Mouse (Mus musculus): ENCODE results near the gene Mroh2a. TPM values are rescaled to one million over a fixed set of nuclear protein-coding genes. Genes with fewer than 3 reads are reported as not detected.

Mroh2a gene
- total RNA-seq, 1 experiment: 0.76 TPM

DNA sequence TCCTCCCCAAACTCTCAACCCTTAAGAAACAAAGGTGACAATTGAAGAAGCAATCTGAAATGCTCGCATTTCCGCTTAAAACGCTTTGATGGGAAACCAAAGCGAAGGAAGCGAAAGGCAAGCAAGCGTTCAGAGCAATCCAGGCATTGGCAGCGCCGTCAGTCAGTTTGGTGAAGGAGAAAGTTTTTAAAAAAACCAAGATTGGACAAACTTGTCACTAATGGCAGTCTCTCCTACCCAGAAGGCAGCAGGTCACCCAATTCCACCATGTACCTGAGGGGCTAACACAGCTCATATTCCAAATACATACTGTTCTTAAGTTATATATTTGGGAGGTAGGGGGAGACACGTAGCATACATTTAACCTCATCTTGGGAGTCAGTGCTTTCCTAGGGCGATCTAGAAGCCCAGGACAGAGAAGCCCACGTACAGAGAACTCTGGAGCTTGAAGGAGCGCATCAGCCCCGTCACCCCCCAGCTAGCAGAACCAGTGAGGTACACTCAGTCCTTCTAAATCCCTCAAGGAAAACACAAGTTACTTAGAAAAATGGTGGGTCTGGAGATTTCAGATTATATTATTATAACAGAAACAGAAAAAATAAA lies 48.4 kb downstream of the Mroh2a start:
- Histone ChIP-seq H3K4me3 (ENCODE audit: insufficient read depth in 1 of 2, low read depth in 1 of 2, low read length in 2 of 2, poor library complexity in 1 of 2, severe bottlenecking in 1 of 2) (no peak overlapping the region), H3K27ac (ENCODE audit: insufficient read depth, low read depth, low read length, poor library complexity, severe bottlenecking) (no peak overlapping the region), H3K4me1 (ENCODE audit: control insufficient read depth in 2 of 2, insufficient read depth in 2 of 2, low read length in 2 of 2, poor library complexity in 1 of 2) (peaks cover 4 to 6% of the 10 kb centered on the region in 2 experiments; a peak in 2 of 4 replicates), H3K9me3 (ENCODE audit: control insufficient read depth, insufficient read depth, low read depth, low read length) (0 out of 2 replicates have a peak, but pooled peaks cover 2% of the 10 kb centered on the region), H3K9ac (ENCODE audit: insufficient read depth, low read depth, low read length, poor library complexity, severe bottlenecking) (no peak overlapping the region), H3K36me3 (ENCODE audit: control insufficient read depth, insufficient read depth, low read length, poor library complexity, severe bottlenecking) (peaks cover 49% of the 10 kb centered on the region)
- TF ChIP-seq ZNF384 (IDR thresholded peaks at IDR 0.05; ENCODE audit: low read depth, low read length): no peak
- in situ Hi-C loops (cut with MboI; ENCODE audit: low sequenced_read_pairs in 2 of 2, unreplicated experiment in 2 of 2): no loop called here
- DNase-seq (ENCODE audit: low read depth, low spot score): no peak

DNA sequence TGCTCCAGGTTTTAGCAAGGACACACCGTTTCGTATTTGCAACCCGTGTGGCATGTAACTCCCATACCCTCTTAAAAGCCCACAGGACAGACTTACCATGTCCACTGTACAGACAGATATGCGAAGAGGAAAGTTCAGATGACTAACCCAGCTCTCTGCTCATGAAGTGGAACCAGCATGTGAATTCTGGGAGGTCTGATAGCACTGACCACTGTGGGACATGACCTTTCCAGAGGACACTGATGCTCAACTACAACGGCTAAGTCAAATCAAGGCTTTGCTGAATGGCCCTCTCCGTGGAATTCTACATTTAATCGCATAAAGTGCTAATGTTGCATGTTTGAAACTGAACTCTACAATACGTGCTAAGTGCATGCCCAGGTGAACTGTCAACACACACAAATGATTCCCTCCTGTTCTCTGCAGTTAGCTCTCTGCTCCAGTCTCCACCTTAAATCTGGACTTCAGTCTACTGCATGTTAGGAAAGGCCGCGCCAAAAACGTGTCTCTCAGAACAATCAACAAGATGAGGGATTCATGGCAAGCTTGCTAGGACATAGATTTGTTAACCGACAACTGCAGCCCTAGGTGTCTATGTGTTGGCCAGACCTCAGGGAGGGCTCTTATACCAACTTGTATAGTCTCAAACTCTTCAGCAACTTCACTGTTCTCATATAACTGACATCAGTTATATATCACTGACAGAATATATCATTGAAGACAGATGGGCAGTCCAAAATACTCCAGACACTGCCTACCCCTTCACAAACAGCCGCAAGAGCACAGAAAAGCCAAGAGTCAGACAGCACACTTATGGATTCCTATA lies 49.1 kb downstream of the Mroh2a start:
- in situ Hi-C loops (cut with MboI; ENCODE audit: low sequenced_read_pairs in 2 of 2, unreplicated experiment in 2 of 2): no loop called here
- H3K36me3 ChIP-seq (ENCODE audit: control insufficient read depth, insufficient read depth, low read length, poor library complexity, severe bottlenecking): peaks cover 45% of the 10 kb centered on the region
- TF ChIP-seq MAFK (IDR thresholded peaks at IDR 0.05; ENCODE audit: insufficient read depth, low read depth, low read length): no peak
- no peak for TF ChIP-seq ZNF384 (IDR thresholded peaks at IDR 0.05; ENCODE audit: low read depth, low read length)
- TF ChIP-seq CHD2 (IDR thresholded peaks at IDR 0.05; ENCODE audit: low read depth, low read length): no peak
- H3K4me3 ChIP-seq (ENCODE audit: insufficient read depth in 1 of 2, low read depth in 1 of 2, low read length in 2 of 2, poor library complexity in 1 of 2, severe bottlenecking in 1 of 2): peak overlapping the region; percentile 87 to 89
- DNase-seq (ENCODE audit: low read depth, low spot score): no peak
- peak overlapping the region; percentile 93; the same call in 1 of the 2 replicates for H3K9ac ChIP-seq (ENCODE audit: insufficient read depth, low read depth, low read length, poor library complexity, severe bottlenecking)
- 0 out of 2 replicates have a peak, but pooled peaks cover 2% of the 10 kb centered on the region for H3K9me3 ChIP-seq (ENCODE audit: control insufficient read depth, insufficient read depth, low read depth, low read length)
- H3K4me1 ChIP-seq (ENCODE audit: control insufficient read depth in 2 of 2, insufficient read depth in 2 of 2, low read length in 2 of 2, poor library complexity in 1 of 2): peaks cover 4 to 6% of the 10 kb centered on the region in 2 experiments; a peak in 2 of 4 replicates
- H3K27ac ChIP-seq (ENCODE audit: insufficient read depth, low read depth, low read length, poor library complexity, severe bottlenecking): no peak overlapping the region

DNA sequence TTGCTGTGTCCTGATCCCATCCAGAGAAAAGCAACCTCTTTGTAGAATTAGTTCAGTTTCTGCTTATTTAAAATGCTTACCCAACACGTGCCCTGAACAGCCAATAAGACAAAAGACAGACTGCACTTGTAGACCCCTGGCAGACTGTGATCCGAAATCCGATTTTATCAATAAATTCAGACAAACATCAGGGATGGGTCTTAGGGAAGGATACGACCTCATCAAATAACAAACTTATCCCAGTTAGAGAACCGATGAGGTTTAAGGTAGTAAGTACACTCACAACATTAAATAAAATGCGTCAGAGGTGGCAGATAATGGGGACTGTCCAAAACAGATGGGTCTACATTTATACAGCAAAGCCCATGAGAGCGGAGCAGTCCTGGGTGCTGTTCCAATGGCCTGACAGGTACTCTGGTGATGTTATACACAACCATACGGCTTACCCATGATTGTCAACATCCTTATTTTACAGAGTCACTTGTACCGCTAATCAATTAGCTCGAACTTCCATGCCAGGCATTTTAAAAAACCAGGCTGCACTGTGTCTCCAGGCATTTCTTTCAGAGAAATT lies 49.8 kb downstream of the Mroh2a start:
- TF ChIP-seq ZC3H11A (IDR thresholded peaks at IDR 0.05; ENCODE audit: borderline replicate concordance, low read depth, low read length) (no peak), CHD2 (IDR thresholded peaks at IDR 0.05; ENCODE audit: low read depth, low read length) (no peak), HCFC1 (IDR thresholded peaks at IDR 0.05; ENCODE audit: borderline replicate concordance, insufficient read depth, low read length) (no peak), MAFK (IDR thresholded peaks at IDR 0.05; ENCODE audit: insufficient read depth, low read depth, low read length) (no peak), ZNF384 (IDR thresholded peaks at IDR 0.05; ENCODE audit: low read depth, low read length) (no peak)
- peak overlapping the region; percentile 87 to 89 for H3K4me3 ChIP-seq (ENCODE audit: insufficient read depth in 1 of 2, low read depth in 1 of 2, low read length in 2 of 2, poor library complexity in 1 of 2, severe bottlenecking in 1 of 2)
- peak overlapping the region; percentile 93 for H3K9ac ChIP-seq (ENCODE audit: insufficient read depth, low read depth, low read length, poor library complexity, severe bottlenecking)
- peaks cover 4 to 6% of the 10 kb centered on the region in 2 experiments; a peak in 2 of 4 replicates for H3K4me1 ChIP-seq (ENCODE audit: control insufficient read depth in 2 of 2, insufficient read depth in 2 of 2, low read length in 2 of 2, poor library complexity in 1 of 2)
- no peak overlapping the region for H3K27ac ChIP-seq (ENCODE audit: insufficient read depth, low read depth, low read length, poor library complexity, severe bottlenecking)
- peaks cover 39% of the 10 kb centered on the region for H3K36me3 ChIP-seq (ENCODE audit: control insufficient read depth, insufficient read depth, low read length, poor library complexity, severe bottlenecking)
- in situ Hi-C loops (cut with MboI; ENCODE audit: low sequenced_read_pairs in 2 of 2, unreplicated experiment in 2 of 2): no loop called here
- H3K9me3 ChIP-seq (ENCODE audit: control insufficient read depth, insufficient read depth, low read depth, low read length): no peaks in the 10 kb centered on the region
- no peak for DNase-seq (ENCODE audit: low read depth, low spot score)

DNA sequence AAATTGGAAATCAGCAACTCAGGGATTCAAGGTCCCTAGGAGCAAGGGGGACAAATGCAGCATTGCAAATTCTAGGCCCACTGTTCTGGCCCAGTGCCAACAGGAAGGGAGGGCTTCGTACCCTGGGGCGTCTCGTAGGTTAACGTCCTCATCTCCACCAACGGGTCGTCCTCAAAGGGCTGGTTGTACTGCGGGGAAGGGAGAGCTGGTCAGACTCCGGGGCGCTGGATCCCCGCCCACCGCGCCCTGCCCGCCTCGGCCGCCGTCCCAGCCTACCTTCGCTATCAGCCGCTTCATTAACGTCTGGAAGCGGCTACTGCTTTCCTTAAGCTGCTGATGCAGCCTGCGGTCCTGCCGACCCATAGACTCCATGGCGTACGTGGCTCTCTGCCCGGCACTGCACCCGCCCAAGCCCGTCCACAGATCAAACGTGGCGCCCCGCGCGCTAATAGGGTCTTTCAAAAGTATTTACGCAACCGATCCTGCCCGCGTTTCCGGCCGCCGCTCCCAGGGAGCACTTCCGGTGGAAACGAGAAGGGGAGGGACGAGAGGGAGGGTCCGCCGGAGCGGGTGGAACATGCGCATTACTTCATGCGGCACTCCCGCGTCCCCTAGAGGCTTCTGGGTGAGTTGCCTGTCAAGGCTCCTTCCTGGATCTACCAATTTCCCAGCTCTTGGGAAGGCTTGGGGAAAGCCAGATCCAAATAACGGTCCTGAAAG lies 50.5 kb downstream of the Mroh2a start, which contains the start of the genes Hjurp and Trpm8:
Gene Hjurp, minus strand, starts transcription at position 536 of the 720 bp plus-strand sequence.
Gene Trpm8, plus strand, starts transcription at position 564 of the 720 bp plus-strand sequence.
- in situ Hi-C loops (cut with MboI; ENCODE audit: low sequenced_read_pairs in 2 of 2, unreplicated experiment in 2 of 2): no loop called here
- Histone ChIP-seq H3K27ac (ENCODE audit: insufficient read depth, low read depth, low read length, poor library complexity, severe bottlenecking) (peak within 1 kb of the TSS; percentile 82), H3K9ac (ENCODE audit: insufficient read depth, low read depth, low read length, poor library complexity, severe bottlenecking) (peak within 1 kb of the TSS; percentile 93), H3K4me3 (ENCODE audit: insufficient read depth in 1 of 2, low read depth in 1 of 2, low read length in 2 of 2, poor library complexity in 1 of 2, severe bottlenecking in 1 of 2) (peak within 1 kb of the TSS; percentile 87 to 89), H3K4me1 (ENCODE audit: control insufficient read depth in 2 of 2, insufficient read depth in 2 of 2, low read length in 2 of 2, poor library complexity in 1 of 2) (peaks cover 4 to 6% of the 10 kb centered on the region in 2 experiments; a peak in 2 of 4 replicates), H3K36me3 (ENCODE audit: control insufficient read depth, insufficient read depth, low read length, poor library complexity, severe bottlenecking) (peaks cover 33% of the 10 kb centered on the region), H3K9me3 (ENCODE audit: control insufficient read depth, insufficient read depth, low read depth, low read length) (no peaks in the 10 kb centered on the region)
- DNase-seq (ENCODE audit: low read depth, low spot score): peak; percentile 100
- TF ChIP-seq HCFC1 (IDR thresholded peaks at IDR 0.05; ENCODE audit: borderline replicate concordance, insufficient read depth, low read length) (no peak), CHD2 (IDR thresholded peaks at IDR 0.05; ENCODE audit: low read depth, low read length) (peak; percentile 47; the same call in 1 of the 2 replicates), ZC3H11A (IDR thresholded peaks at IDR 0.05; ENCODE audit: borderline replicate concordance, low read depth, low read length) (peak; percentile 61)

All from ES-E14 (cell line).